In genomic region chr10:99161987-99162582, GRCm38 (mm10) we compare ENCODE assay signal across 9 mouse cellular contexts. TPM values are rescaled to one million over a fixed set of nuclear protein-coding genes. Genes with fewer than 3 reads are reported as not detected.
DNase-seq lines count a peak whose midpoint lies in the region; ATAC-seq and TF ChIP-seq lines count a peak whose summit lies in the region.
"Had no signal": no experiment of that assay in that cellular context is flagged by ENCODE, and none has a peak within 500 bp of the region (broad histone marks: within the 10 kb centered on the region; RNA-seq: fewer than 3 reads in every experiment).

No protein-coding gene starts in this region.

- ATAC-seq in hindbrain, embryonic 16.5 days, result no peak
- no peak; the same call in 1 of the 2 replicates for ATAC-seq in stomach, postnatal 0 days (ENCODE audit: low FRiP score, low TSS enrichment)

- peaks cover 22% of the 10 kb centered on the region for H3K36me3 ChIP-seq in hindbrain, embryonic 10.5 days
- H3K36me3 ChIP-seq in hindbrain, embryonic 16.5 days (ENCODE audit: control insufficient read depth, insufficient read depth, low read length), result no peaks in the 10 kb centered on the region
- H3K36me3 ChIP-seq in stomach, postnatal 0 days (ENCODE audit: control insufficient read depth, insufficient read depth, low read length), result no peaks in the 10 kb centered on the region

- no peak overlapping the region for H3K4me2 ChIP-seq in hindbrain, embryonic 16.5 days (ENCODE audit: low read length)
- no peak overlapping the region for H3K4me2 ChIP-seq in stomach, postnatal 0 days (replicated peaks; ENCODE audit: low read depth)

- 38% methylated on average over 8 of the region's 8 CpGs for WGBS in hindbrain, embryonic 10.5 days
- 43% methylated on average over 8 of the region's 8 CpGs for WGBS in hindbrain, embryonic 16.5 days
- 37% methylated on average over 8 of the region's 8 CpGs for WGBS in lung, adult 2 months
- WGBS in stomach, postnatal 0 days, result 52% methylated on average over 8 of the region's 8 CpGs

- peak overlapping the region; percentile 20; the same call in 1 of the 2 replicates for H3K27ac ChIP-seq in hindbrain, embryonic 10.5 days
- H3K27ac ChIP-seq in hindbrain, embryonic 16.5 days (ENCODE audit: low read depth, low read length), result no peak overlapping the region
- H3K27ac ChIP-seq in embryonic fibroblast, embryonic 13.5 days (ENCODE audit: insufficient read depth, low read length), result no peak overlapping the region
- no peak overlapping the region for H3K27ac ChIP-seq in stomach, postnatal 0 days (replicated peaks)
- H3K27ac ChIP-seq: macrophage had no signal

- no peak for TF ChIP-seq EP300 in stomach, postnatal 0 days (optimal IDR thresholded peaks at IDR 0.05)

- H3K9me3 ChIP-seq in hindbrain, embryonic 10.5 days, result no peaks in the 10 kb centered on the region
- H3K9me3 ChIP-seq in hindbrain, embryonic 16.5 days (ENCODE audit: control insufficient read depth, low read length), result no peaks in the 10 kb centered on the region
- no peaks in the 10 kb centered on the region for H3K9me3 ChIP-seq in stomach, postnatal 0 days (ENCODE audit: control insufficient read depth, low read length)

- no peak overlapping the region for H3K4me3 ChIP-seq in hindbrain, embryonic 10.5 days
- H3K4me3 ChIP-seq in hindbrain, embryonic 16.5 days (ENCODE audit: low read length), result no peak overlapping the region
- H3K4me3 ChIP-seq in embryonic fibroblast, embryonic 13.5 days (ENCODE audit: insufficient read depth, low read length), result no peak overlapping the region
- no peak overlapping the region for H3K4me3 ChIP-seq in lung, adult 2 months (replicated peaks; ENCODE audit: extremely low read depth, low read depth, low read length)
- H3K4me3 ChIP-seq in stomach, postnatal 0 days (ENCODE audit: low read depth, low read length), result no peak overlapping the region

- peaks cover 18% of the 10 kb centered on the region; the same call in 1 of the 2 replicates for H3K4me1 ChIP-seq in hindbrain, embryonic 10.5 days (replicated peaks)
- no peaks in the 10 kb centered on the region for H3K4me1 ChIP-seq in hindbrain, embryonic 16.5 days (ENCODE audit: control insufficient read depth, insufficient read depth, low read depth, low read length)
- no peaks in the 10 kb centered on the region for H3K4me1 ChIP-seq in embryonic fibroblast, embryonic 13.5 days (ENCODE audit: control insufficient read depth, insufficient read depth, low read length)
- H3K4me1 ChIP-seq in lung, adult 2 months (ENCODE audit: control insufficient read depth, insufficient read depth, low read length), result no peaks in the 10 kb centered on the region
- H3K4me1 ChIP-seq in stomach, postnatal 0 days (replicated peaks; ENCODE audit: control insufficient read depth, insufficient read depth), result no peaks in the 10 kb centered on the region

- TF ChIP-seq CTCF in embryonic fibroblast, embryonic 13.5 days (IDR thresholded peaks at IDR 0.05; ENCODE audit: borderline replicate concordance, insufficient read depth, low read length), result peak; percentile 37; the same call in 1 of the 2 replicates
- TF ChIP-seq CTCF in lung, adult 2 months (IDR thresholded peaks at IDR 0.05; ENCODE audit: insufficient read depth, low read length), result peak; percentile 60
- peak; percentile 76 for TF ChIP-seq CTCF in stomach, postnatal 0 days (IDR thresholded peaks at IDR 0.05; ENCODE audit: low read depth)

- peak; percentile 42 for DNase-seq in hindbrain, embryonic 10.5 days (ENCODE audit: low spot score)
- peak; percentile 55 to 60 for DNase-seq in B cell, adult 2 months
- peak; percentile 20 for DNase-seq in MEL-GATA-1-ER (ENCODE audit: extremely low read depth, low read depth)
- no peak for DNase-seq in lung, adult 2 months
- no peak for DNase-seq in stomach, postnatal 0 days (ENCODE audit: low spot score)
- no peak for DNase-seq in adipocyte (ENCODE audit: low spot score)

- no peaks in the 10 kb centered on the region for H3K27me3 ChIP-seq in hindbrain, embryonic 10.5 days (ENCODE audit: insufficient read depth, poor library complexity, severe bottlenecking)
- no peaks in the 10 kb centered on the region for H3K27me3 ChIP-seq in hindbrain, embryonic 16.5 days (replicated peaks; ENCODE audit: control insufficient read depth, insufficient read depth, low read length)
- H3K27me3 ChIP-seq in stomach, postnatal 0 days (ENCODE audit: control insufficient read depth, insufficient read depth, low read length), result no peaks in the 10 kb centered on the region

- TF ChIP-seq POLR2A in embryonic fibroblast, embryonic 13.5 days (IDR thresholded peaks at IDR 0.05; ENCODE audit: low read depth, low read length), result no peak
- TF ChIP-seq POLR2A in lung, adult 2 months (IDR thresholded peaks at IDR 0.05; ENCODE audit: borderline replicate concordance, extremely low read depth, low read depth, low read length), result no peak

- no peak overlapping the region for H3K9ac ChIP-seq in hindbrain, embryonic 16.5 days (ENCODE audit: low read depth, low read length)
- no peak overlapping the region for H3K9ac ChIP-seq in stomach, postnatal 0 days (ENCODE audit: low read length)

RNA-seq across cellular contexts. Expression of gene Phxr2, which starts 36.0 kb away (rescaled TPM):
- 0.24 TPM in 1 of 2 replicates, not detected in the other for polyA plus RNA-seq in hindbrain, embryonic 10.5 days (2016; fragmentation: Nextera tagmentation; extraction: Ambion mirVana)
- 0.14 TPM in 1 of 2 replicates, not detected in the other for polyA plus RNA-seq in hindbrain, embryonic 16.5 days (2015; fragmentation: Nextera tagmentation; extraction: Ambion mirVana)
- not detected in 2 replicates for polyA plus RNA-seq in embryonic fibroblast, embryonic 13.5 days (2011; ENCODE audit: insufficient read length, low read depth, missing spikeins)
- not detected in 2 replicates for polyA plus RNA-seq in lung, adult 2 months (2012; rRNA removed)
- not detected in 2 replicates for polyA plus RNA-seq in stomach, postnatal 0 days (2015; fragmentation: Nextera tagmentation; extraction: Ambion mirVana)
- polyA plus RNA-seq: macrophage had no signal

RNA-seq across cellular contexts. Expression of gene Galnt4, which starts 54.1 kb away (rescaled TPM):
- polyA plus RNA-seq in hindbrain, embryonic 10.5 days (2016; fragmentation: Nextera tagmentation; extraction: Ambion mirVana), result 3.5 and 4.4 TPM in 2 replicates
- polyA plus RNA-seq in hindbrain, embryonic 16.5 days (2015; fragmentation: Nextera tagmentation; extraction: Ambion mirVana), result 2.9 and 3.3 TPM in 2 replicates
- 12.8 and 15.5 TPM in 2 replicates for polyA plus RNA-seq in embryonic fibroblast, embryonic 13.5 days (2011; ENCODE audit: insufficient read length, low read depth, missing spikeins)
- 3.2 and 4.6 TPM in 2 replicates for polyA plus RNA-seq in lung, adult 2 months (2012; rRNA removed)
- polyA plus RNA-seq in stomach, postnatal 0 days (2015; fragmentation: Nextera tagmentation; extraction: Ambion mirVana), result 34.0 and 34.9 TPM in 2 replicates

RNA-seq across cellular contexts. Expression of gene Poc1b, which starts 55.2 kb away (rescaled TPM):
- 27.6 and 33.4 TPM in 2 replicates for polyA plus RNA-seq in hindbrain, embryonic 10.5 days (2016; fragmentation: Nextera tagmentation; extraction: Ambion mirVana)
- 9.1 and 13.3 TPM in 2 replicates for polyA plus RNA-seq in hindbrain, embryonic 16.5 days (2015; fragmentation: Nextera tagmentation; extraction: Ambion mirVana)
- polyA plus RNA-seq in embryonic fibroblast, embryonic 13.5 days (2011; ENCODE audit: insufficient read length, low read depth, missing spikeins), result 12.5 and 21.9 TPM in 2 replicates
- polyA plus RNA-seq in lung, adult 2 months (2012; rRNA removed), result 6.5 and 7.3 TPM in 2 replicates
- polyA plus RNA-seq in stomach, postnatal 0 days (2015; fragmentation: Nextera tagmentation; extraction: Ambion mirVana), result 6.7 and 9.4 TPM in 2 replicates

Comparison
In these comparisons a context has a peak if more than half of its experiments do, and no peak if none do; other contexts are left out.
1. DNase-seq: peak in hindbrain, embryonic 10.5 days (single experiment), B cell, adult 2 months (2 of 2) and MEL-GATA-1-ER (single experiment); none in lung, adult 2 months (single experiment), stomach, postnatal 0 days (single experiment) and adipocyte (single experiment).
2. Peak in every context shown above with its lines, with median percentiles within 50 percentile points of each other: CTCF ChIP-seq.